Mouse (Mus musculus) stomach, postnatal 0 days (tissue): ENCODE results near the gene Ccdc188. TPM values are rescaled to one million over a fixed set of nuclear protein-coding genes. Genes with fewer than 3 reads are reported as not detected.

ENCODE experiments used
- ATAC-seq: fragments of 200-750 bp; cut with Nextera tagmentation; 2 replicates; pipeline ENCODE4 v1.8.0; 2017; ENCODE audit not compliant: low FRiP score, low TSS enrichment
- DNase-seq: peaks from one replicate; pipeline ENCODE4 v3.0.0-alpha.2; 2016; ENCODE audit warnings: low spot score
- H3K27ac ChIP-seq: fragments of 300-500 bp; sonication (generic); replicated peaks from 2 replicates; pipeline ENCODE4 v1.5.1; 2014; ENCODE audit warnings: mild to moderate bottlenecking, control low read depth
- H3K27me3 ChIP-seq: fragments of 300-500 bp; sonication (generic); 2 replicates; pipeline ENCODE4 v1.6.1; 2014; ENCODE audit warnings: low read length; ENCODE audit not compliant: control insufficient read depth, insufficient read depth
- H3K36me3 ChIP-seq: fragments of 300-500 bp; sonication (generic); 2 replicates; pipeline ENCODE4 v1.6.1; 2014; ENCODE audit warnings: low read length, mixed read lengths; ENCODE audit not compliant: control insufficient read depth, insufficient read depth
- H3K4me1 ChIP-seq: fragments of 300-500 bp; sonication (generic); replicated peaks from 2 replicates; pipeline ENCODE4 v1.6.1; 2014; ENCODE audit warnings: antibody characterized with exemption; ENCODE audit not compliant: control insufficient read depth, insufficient read depth
- H3K4me2 ChIP-seq: fragments of 300-500 bp; sonication (generic); replicated peaks from 2 replicates; pipeline ENCODE4 v1.6.1; 2014; ENCODE audit warnings: low read depth, mild to moderate bottlenecking, control low read depth, moderate library complexity
- H3K4me3 ChIP-seq: fragments of 300-500 bp; sonication (generic); 2 replicates; pipeline ENCODE4 v1.5.1; 2014; ENCODE audit warnings: low read depth, low read length, control low read depth
- H3K9ac ChIP-seq: fragments of 300-500 bp; sonication (generic); 2 replicates; pipeline ENCODE4 v1.6.1; 2014; ENCODE audit warnings: mild to moderate bottlenecking, low read length, control low read depth, mixed read lengths
- H3K9me3 ChIP-seq: fragments of 300-500 bp; sonication (generic); 2 replicates; pipeline ENCODE4 v1.6.1; 2016; ENCODE audit warnings: low read length; ENCODE audit not compliant: control insufficient read depth
- CTCF ChIP-seq: IDR thresholded peaks from 2 replicates; pipeline ENCODE4 v1.5.1; 2016; ENCODE audit warnings: antibody characterized with exemption, low read depth, mild to moderate bottlenecking, moderate library complexity
- EP300 ChIP-seq: optimal IDR thresholded peaks from 2 replicates; pipeline ENCODE3; 2016; ENCODE audit warnings: antibody characterized with exemption
- WGBS: fragments of 180-500 bp; shearing (Covaris S2); extraction: QIAGEN DNeasy Blood & Tissue Kit; methylation state at CpG from one replicate; pipeline ENCODE4 v1.1.7; 2014; 5-methylcytosine and 5-hydroxymethylcytosine counted together
- polyA plus RNA-seq: library from polyadenylated mRNA; unstranded; fragments of >200 nt; fragmentation: Nextera tagmentation; extraction: Ambion mirVana; gene quantifications from 2 replicates; pipeline ENCODE4 v1.2.1, GENCODE M21; 2015

Ccdc188 gene
- polyA plus RNA-seq, 1 experiment from 2014 or later = not detected

- Histone ChIP-seq H3K4me1 (0 out of 2 replicates have a peak, but pooled peaks cover 5% of the 10 kb centered on the region), H3K4me3 (no peak overlapping the region), H3K36me3 (peaks cover 18% of the 10 kb centered on the region), H3K27me3 (no peaks in the 10 kb centered on the region), H3K27ac (no peak overlapping the region), H3K9me3 (no peaks in the 10 kb centered on the region), H3K4me2 (no peak overlapping the region), H3K9ac (no peak overlapping the region)
- no peak for DNase-seq
- WGBS = 57% methylated on average over 10 of the region's 10 CpGs
- no peak for ATAC-seq
- TF ChIP-seq CTCF (no peak), EP300 (no peak)
Measured at GRCm38 (mm10) chr16:18250828-18251790, 33.4 kb downstream of the Ccdc188 start.

GRCm38 (mm10) chr16:18252736-18253135 is 35.1 kb downstream of the Ccdc188 start:
- H3K4me2 ChIP-seq = no peak overlapping the region
- no peak overlapping the region for H3K4me3 ChIP-seq
- H3K27ac ChIP-seq = no peak overlapping the region
- no peak overlapping the region for H3K9ac ChIP-seq
- H3K9me3 ChIP-seq = no peaks in the 10 kb centered on the region
- H3K36me3 ChIP-seq = peaks cover 29% of the 10 kb centered on the region
- TF ChIP-seq EP300 (no peak), CTCF (no peak)
- 82% methylated on average over 6 of the region's 6 CpGs for WGBS
- DNase-seq = no peak
- no peaks in the 10 kb centered on the region for H3K27me3 ChIP-seq
- H3K4me1 ChIP-seq = 0 out of 2 replicates have a peak, but pooled peaks cover 5% of the 10 kb centered on the region
- no peak for ATAC-seq

- no peak for DNase-seq
- no peak for ATAC-seq
- no peak overlapping the region for H3K27ac ChIP-seq
- no peak overlapping the region for H3K4me2 ChIP-seq
- no peaks in the 10 kb centered on the region for H3K27me3 ChIP-seq
- H3K4me1 ChIP-seq = 0 out of 2 replicates have a peak, but pooled peaks cover 5% of the 10 kb centered on the region
- H3K36me3 ChIP-seq = peaks cover 34% of the 10 kb centered on the region
- no peaks in the 10 kb centered on the region for H3K9me3 ChIP-seq
- WGBS = 64% methylated on average over 1 of the region's 1 CpGs
- no peak for TF ChIP-seq CTCF
- no peak for TF ChIP-seq EP300
- no peak overlapping the region for H3K9ac ChIP-seq
- no peak overlapping the region for H3K4me3 ChIP-seq
Measured at GRCm38 (mm10) chr16:18253866-18254265, 36.2 kb downstream of the Ccdc188 start.

GRCm38 (mm10) chr16:18258221-18258620 is 40.5 kb downstream of the Ccdc188 start, which contains the start of gene Gm49776:
Gene Gm49776 (minus strand): TSS chr16:18258321.
- no peak for ATAC-seq
- peaks cover 39% of the 10 kb centered on the region; the same call in 1 of the 2 replicates for H3K36me3 ChIP-seq

GRCm38 (mm10) chr16:18265024-18265423 is 47.3 kb downstream of the Ccdc188 start:
- 76% methylated on average over 2 of the region's 2 CpGs for WGBS

More at GRCm38 (mm10) chr16:18258221-18258620, 40.5 kb downstream of the Ccdc188 start, which contains the start of gene Gm49776:
- Histone ChIP-seq H3K27ac (no peak within 1 kb of the TSS), H3K4me2 (no peak within 1 kb of the TSS), H3K4me1 (no peaks in the 10 kb centered on the region), H3K9ac (no peak within 1 kb of the TSS), H3K9me3 (no peaks in the 10 kb centered on the region), H3K27me3 (no peaks in the 10 kb centered on the region), H3K4me3 (no peak within 1 kb of the TSS)
- 94% methylated on average over 2 of the region's 2 CpGs for WGBS
- no peak for DNase-seq
- TF ChIP-seq EP300 (no peak), CTCF (no peak)

GRCm38 (mm10) chr16:18268182-18268581 is 50.5 kb downstream of the Ccdc188 start:
- no peak overlapping the region for H3K4me3 ChIP-seq
- H3K27me3 ChIP-seq = no peaks in the 10 kb centered on the region
- no peak for TF ChIP-seq EP300
- TF ChIP-seq CTCF = peak; percentile 58
- WGBS = 75% methylated on average over 5 of the region's 5 CpGs
- no peak overlapping the region for H3K27ac ChIP-seq
- no peak overlapping the region for H3K9ac ChIP-seq
- DNase-seq = no peak
- no peak for ATAC-seq
- no peaks in the 10 kb centered on the region for H3K4me1 ChIP-seq
- peaks cover 13% of the 10 kb centered on the region for H3K36me3 ChIP-seq
- no peaks in the 10 kb centered on the region for H3K9me3 ChIP-seq
- H3K4me2 ChIP-seq = no peak overlapping the region

More at GRCm38 (mm10) chr16:18265024-18265423, 47.3 kb downstream of the Ccdc188 start:
- Histone ChIP-seq H3K36me3 (peaks cover 14% of the 10 kb centered on the region), H3K4me3 (no peak overlapping the region), H3K27me3 (no peaks in the 10 kb centered on the region), H3K9ac (no peak overlapping the region), H3K4me2 (no peak overlapping the region), H3K27ac (no peak overlapping the region), H3K4me1 (no peaks in the 10 kb centered on the region), H3K9me3 (no peaks in the 10 kb centered on the region)
- no peak for DNase-seq
- no peak for TF ChIP-seq EP300
- no peak for TF ChIP-seq CTCF
- ATAC-seq = no peak

Other genes starting within 250 kb of the Ccdc188 start
- gene Vpreb2, start 237.5 kb upstream of the Ccdc188 start, polyA plus RNA-seq = not detected in 2 replicates
- gene Dgcr6, start 165.0 kb upstream of the Ccdc188 start, polyA plus RNA-seq = 82.8 and 85.8 TPM in 2 replicates
- gene Prodh, start 127.7 kb upstream of the Ccdc188 start, polyA plus RNA-seq = 9.3 and 10.7 TPM in 2 replicates
- gene Rtn4r, start 90.2 kb upstream of the Ccdc188 start, polyA plus RNA-seq = 1.1 TPM in 2 replicates
- 6.8 and 7.8 TPM in 2 replicates for gene Zdhhc8, start 17.3 kb downstream of the Ccdc188 start, polyA plus RNA-seq
- gene Trmt2a, start 30.8 kb downstream of the Ccdc188 start, polyA plus RNA-seq = 35.4 and 39.8 TPM in 2 replicates
- gene Ranbp1, start 30.9 kb downstream of the Ccdc188 start, polyA plus RNA-seq = 236 and 273 TPM in 2 replicates
- gene Gm49776, start 40.4 kb downstream of the Ccdc188 start, polyA plus RNA-seq = 0.67 and 1.8 TPM in 2 replicates
- 8.1 and 8.4 TPM in 2 replicates for gene Dgcr8, start 71.4 kb downstream of the Ccdc188 start, polyA plus RNA-seq
- gene Tango2, start 130.2 kb downstream of the Ccdc188 start, polyA plus RNA-seq = 16.2 and 16.9 TPM in 2 replicates
- 7.8 and 8.7 TPM in 2 replicates for gene Arvcf, start 130.3 kb downstream of the Ccdc188 start, polyA plus RNA-seq
- 16.2 and 16.8 TPM in 2 replicates for gene Txnrd2, start 208.5 kb downstream of the Ccdc188 start, polyA plus RNA-seq
- gene Comt, start 209.0 kb downstream of the Ccdc188 start, polyA plus RNA-seq = 95.1 and 99.6 TPM in 2 replicates